Mouse (Mus musculus): ENCODE measurements around the gene Bcl11a. TPM values are rescaled to one million over a fixed set of nuclear protein-coding genes. Genes with fewer than 3 reads are reported as not detected.

The Bcl11a gene
- total RNA-seq, 4 experiments from 2014 or later = 2.6 to 4.0 (median 2.9) TPM

GRCm38 (mm10) chr11:24202641-24203361 is 124.9 kb downstream of the Bcl11a start:
- DNase-seq (ENCODE audit: low spot score) = no peak

GRCm38 (mm10) chr11:24203489-24203888 is 125.6 kb downstream of the Bcl11a start:
- DNase-seq (ENCODE audit: low spot score) = no peak

- DNase-seq (ENCODE audit: low spot score) = no peak
Measured at GRCm38 (mm10) chr11:24208951-24209351, 131.1 kb downstream of the Bcl11a start.

- DNase-seq (ENCODE audit: low spot score) = no peak
Measured at GRCm38 (mm10) chr11:24214509-24215134, 136.8 kb downstream of the Bcl11a start.

GRCm38 (mm10) chr11:24217741-24218333 is 140.0 kb downstream of the Bcl11a start:
- DNase-seq (ENCODE audit: low spot score) = no peak

GRCm38 (mm10) chr11:24221601-24222307 is 143.9 kb downstream of the Bcl11a start:
- no peak for DNase-seq (ENCODE audit: low spot score)

Other genes with a start within 250 kb of the Bcl11a start
- 1 to 10 TPM; 7.8 to 8.6 (median 8.3) TPM for gene Papolg, start 182.8 kb upstream of the Bcl11a start, total RNA-seq (2022)
- not detected for gene A830031A19Rik, start 3.0 kb upstream of the Bcl11a start, total RNA-seq (2022)